In genomic region chr11:11888051-11888450, GRCm38 (mm10) we compare ENCODE assay signal across 17 mouse cellular contexts. TPM values are rescaled to one million over a fixed set of nuclear protein-coding genes. Genes with fewer than 3 reads are reported as not detected.
A peak's percentile ranks its signal among the peaks of the same experiment; 100 is the strongest.
DNase-seq lines count a peak whose midpoint lies in the region; ATAC-seq lines count a peak whose summit lies in the region.
"Had no signal": no experiment of that assay in that cellular context is flagged by ENCODE, and none has a peak within 500 bp of the region (broad histone marks: within the 10 kb centered on the region; RNA-seq: fewer than 3 reads in every experiment).

No protein-coding gene starts in this region.

- H3K9me3 ChIP-seq in heart, embryonic 14.5 days (ENCODE audit: control insufficient read depth, low read length) = no peaks in the 10 kb centered on the region
- no peaks in the 10 kb centered on the region for H3K9me3 ChIP-seq in hindbrain, embryonic 10.5 days
- no peaks in the 10 kb centered on the region for H3K9me3 ChIP-seq in hindbrain, embryonic 12.5 days (replicated peaks)
- H3K9me3 ChIP-seq in intestine, embryonic 16.5 days (ENCODE audit: control insufficient read depth, low read length) = no peaks in the 10 kb centered on the region
- H3K9me3 ChIP-seq: embryonic facial prominence, embryonic 13.5 days; forebrain, embryonic 12.5 days had no signal

- H3K36me3 ChIP-seq in heart, embryonic 14.5 days (ENCODE audit: control insufficient read depth, insufficient read depth, low read length) = no peaks in the 10 kb centered on the region
- H3K36me3 ChIP-seq in hindbrain, embryonic 10.5 days = no peaks in the 10 kb centered on the region
- no peaks in the 10 kb centered on the region for H3K36me3 ChIP-seq in hindbrain, embryonic 12.5 days
- no peaks in the 10 kb centered on the region for H3K36me3 ChIP-seq in intestine, embryonic 16.5 days (ENCODE audit: control insufficient read depth, insufficient read depth, low read length)
- H3K36me3 ChIP-seq: embryonic facial prominence, embryonic 13.5 days; forebrain, embryonic 12.5 days had no signal

- H3K4me2 ChIP-seq in heart, embryonic 14.5 days (ENCODE audit: low read length) = no peak overlapping the region
- H3K4me2 ChIP-seq in hindbrain, embryonic 12.5 days (replicated peaks) = no peak overlapping the region
- no peak overlapping the region for H3K4me2 ChIP-seq in intestine, embryonic 16.5 days (ENCODE audit: low read depth, low read length)
- H3K4me2 ChIP-seq: embryonic facial prominence, embryonic 13.5 days; forebrain, embryonic 12.5 days had no signal

- no peaks in the 10 kb centered on the region for H3K27me3 ChIP-seq in heart, embryonic 14.5 days (ENCODE audit: control insufficient read depth, insufficient read depth, low read length)
- peaks cover 4% of the 10 kb centered on the region; the same call in 1 of the 2 replicates for H3K27me3 ChIP-seq in hindbrain, embryonic 10.5 days (ENCODE audit: insufficient read depth, poor library complexity, severe bottlenecking)
- no peaks in the 10 kb centered on the region for H3K27me3 ChIP-seq in hindbrain, embryonic 12.5 days
- H3K27me3 ChIP-seq in intestine, embryonic 16.5 days (replicated peaks; ENCODE audit: control insufficient read depth, insufficient read depth, low read length) = no peaks in the 10 kb centered on the region
- H3K27me3 ChIP-seq: embryonic facial prominence, embryonic 13.5 days; forebrain, embryonic 12.5 days had no signal

- H3K4me3 ChIP-seq in heart, embryonic 14.5 days (ENCODE audit: control insufficient read depth in 1 of 2, insufficient read depth in 1 of 2, low read depth in 1 of 2, low read length in 2 of 2) = peak overlapping the region; percentile 16 to 41; a peak in 2 of 4 replicates
- H3K4me3 ChIP-seq in hindbrain, embryonic 10.5 days = no peak overlapping the region
- no peak overlapping the region for H3K4me3 ChIP-seq in hindbrain, embryonic 12.5 days
- no peak overlapping the region for H3K4me3 ChIP-seq in intestine, embryonic 16.5 days (ENCODE audit: low read length)
- H3K4me3 ChIP-seq: embryonic facial prominence, embryonic 13.5 days; forebrain, embryonic 12.5 days had no signal

- 90% methylated on average over 3 of the region's 3 CpGs for WGBS in heart, embryonic 14.5 days
- 76% methylated on average over 3 of the region's 3 CpGs for WGBS in hindbrain, embryonic 10.5 days
- 84% methylated on average over 3 of the region's 3 CpGs for WGBS in hindbrain, embryonic 12.5 days
- WGBS in intestine, embryonic 16.5 days = 53% methylated on average over 3 of the region's 3 CpGs

- no peak for DNase-seq in heart, postnatal 25 days (ENCODE audit: low spot score)
- no peak for DNase-seq in hindbrain, embryonic 10.5 days (ENCODE audit: low spot score)
- DNase-seq: adrenal gland, adult 2 months; adrenal gland, postnatal 25 days; cerebellum, adult 18-20 months; cerebellum, adult 9-11 months; cerebellum, postnatal 36 days; gastrocnemius, postnatal 10 days; kidney, adult 2 months had no signal

- H3K4me1 ChIP-seq in heart, embryonic 14.5 days (ENCODE audit: control insufficient read depth in 2 of 2, insufficient read depth in 2 of 2, low read length in 2 of 2) = peaks cover 5 to 31% of the 10 kb centered on the region in 2 experiments
- H3K4me1 ChIP-seq in hindbrain, embryonic 10.5 days (replicated peaks) = peaks cover 73% of the 10 kb centered on the region
- peaks cover 32% of the 10 kb centered on the region for H3K4me1 ChIP-seq in hindbrain, embryonic 12.5 days
- H3K4me1 ChIP-seq in intestine, embryonic 16.5 days (ENCODE audit: control insufficient read depth, insufficient read depth, low read length) = peaks cover 39% of the 10 kb centered on the region

- H3K27ac ChIP-seq in heart, embryonic 14.5 days (replicated peaks in 1 of 2; ENCODE audit: control insufficient read depth in 1 of 2, insufficient read depth in 1 of 2, low read depth in 2 of 2, low read length in 2 of 2) = peak overlapping the region; percentile 48 to 68; a peak in 2 of 4 replicates
- H3K27ac ChIP-seq in hindbrain, embryonic 10.5 days = peak overlapping the region; percentile 76; the same call in 1 of the 2 replicates
- H3K27ac ChIP-seq in hindbrain, embryonic 12.5 days = no peak overlapping the region
- no peak overlapping the region for H3K27ac ChIP-seq in intestine, embryonic 16.5 days (ENCODE audit: low read length)
- H3K27ac ChIP-seq: embryonic facial prominence, embryonic 13.5 days; forebrain, embryonic 12.5 days had no signal

- intact Hi-C loops in heart, postnatal 25 days (cut with DNase I) = no loop called here

- ATAC-seq in heart, embryonic 14.5 days (ENCODE audit: insufficient number of reproducible peaks, insufficient read depth, low FRiP score, low read depth) = no peak
- no peak for ATAC-seq in hindbrain, embryonic 12.5 days (ENCODE audit: low FRiP score)
- ATAC-seq in intestine, embryonic 16.5 days = peak; percentile 17
- no peak for ATAC-seq in megakaryocyte progenitor cell, adult 5-6 weeks (replicated peaks; ENCODE audit: poor library complexity)
- ATAC-seq: forebrain, embryonic 16.5 days; hindbrain, embryonic 16.5 days had no signal

- peak overlapping the region; percentile 67 for H3K9ac ChIP-seq in heart, embryonic 14.5 days (ENCODE audit: low read length)
- H3K9ac ChIP-seq in hindbrain, embryonic 12.5 days = no peak overlapping the region
- no peak overlapping the region for H3K9ac ChIP-seq in intestine, embryonic 16.5 days (ENCODE audit: low read depth, low read length)
- H3K9ac ChIP-seq: embryonic facial prominence, embryonic 13.5 days; forebrain, embryonic 12.5 days had no signal

RNA-seq across cellular contexts. Expression of gene Ddc, which starts 9.9 kb away (rescaled TPM):
- polyA plus RNA-seq in heart, embryonic 14.5 days (2014; fragmentation: Nextera tagmentation; extraction: Ambion mirVana) = 114 and 117 TPM in 2 replicates
- total RNA-seq in heart, postnatal 25 days (2021) = 1 to 10 TPM; 2.5 TPM
- 10.2 TPM in 2 replicates for polyA plus RNA-seq in hindbrain, embryonic 10.5 days (2016; fragmentation: Nextera tagmentation; extraction: Ambion mirVana)
- polyA plus RNA-seq in hindbrain, embryonic 12.5 days (2016; fragmentation: Nextera tagmentation; extraction: Ambion mirVana) = 8.3 and 12.4 TPM in 2 replicates
- polyA plus RNA-seq in intestine, embryonic 16.5 days (2015; fragmentation: Nextera tagmentation; extraction: Ambion mirVana) = 44.0 and 44.7 TPM in 2 replicates
- not detected in 2 replicates for total RNA-seq in megakaryocyte progenitor cell, adult 5-6 weeks (2015)
- not detected in 2 replicates for total RNA-seq in megakaryocyte progenitor cell, adult 5-6 weeks (2017)

Comparison
In these comparisons a context has a peak if more than half of its experiments do, and no peak if none do; other contexts are left out.
1. H3K27ac ChIP-seq: peak in heart, embryonic 14.5 days (2 of 2) and hindbrain, embryonic 10.5 days (single experiment); none in hindbrain, embryonic 12.5 days (single experiment) and intestine, embryonic 16.5 days (single experiment).
2. H3K4me3 ChIP-seq: peak in heart, embryonic 14.5 days (2 of 2); none in hindbrain, embryonic 10.5 days (single experiment), hindbrain, embryonic 12.5 days (single experiment) and intestine, embryonic 16.5 days (single experiment).